8 mouse cellular contexts compared by ENCODE assay signal in genomic region chr15:102470605-102471294, GRCm38 (mm10). TPM values are rescaled to one million over a fixed set of nuclear protein-coding genes. Genes with fewer than 3 reads are reported as not detected.
DNase-seq lines count a peak whose midpoint lies in the region; ATAC-seq and TF ChIP-seq lines count a peak whose summit lies in the region.

No protein-coding gene starts in this region.

- peak; percentile 70 to 71 for DNase-seq in CD8-positive naive resting alpha-beta T cell, adult 2 months (ENCODE audit: low read depth in 2 of 2, low spot score in 2 of 2)
- DNase-seq in c-Kit-positive CD71-positive TER-119-positive erythroid progenitor cells, embryonic 14.5 days (ENCODE audit: low spot score), result peak; percentile 60
- DNase-seq in heart, postnatal 0 days (ENCODE audit: low spot score), result peak; percentile 77
- peak; percentile 91 to 95 for DNase-seq in kidney, postnatal 4 days
- peak; percentile 89 for DNase-seq in neural tube, embryonic 11.5 days (ENCODE audit: low spot score)

- peak overlapping the region; percentile 88 for H3K4me3 ChIP-seq in forebrain, embryonic 12.5 days (replicated peaks)
- H3K4me3 ChIP-seq in heart, postnatal 0 days (ENCODE audit: low read depth, low read length), result peak overlapping the region; percentile 87
- H3K4me3 ChIP-seq in liver, embryonic 15.5 days (replicated peaks), result peak overlapping the region; percentile 97
- H3K4me3 ChIP-seq in neural tube, embryonic 11.5 days (ENCODE audit: low read depth, low read length), result peak overlapping the region; percentile 80
- peak overlapping the region; percentile 88 for H3K4me3 ChIP-seq in stomach, embryonic 15.5 days (replicated peaks)

- peak; percentile 77 for ATAC-seq in forebrain, embryonic 12.5 days (ENCODE audit: low FRiP score)
- ATAC-seq in heart, postnatal 0 days (ENCODE audit: insufficient read depth, low read depth), result peak; percentile 72
- peak; percentile 61 for ATAC-seq in liver, embryonic 15.5 days (ENCODE audit: insufficient read depth)
- ATAC-seq in neural tube, embryonic 11.5 days (ENCODE audit: insufficient read depth, low FRiP score, low TSS enrichment), result peak; percentile 71
- ATAC-seq in stomach, embryonic 15.5 days (ENCODE audit: insufficient read depth, low FRiP score, low read depth), result peak; percentile 54

- 0 out of 2 replicates have a peak, but pooled peaks have one; percentile 22 for TF ChIP-seq EP300 in heart, postnatal 0 days (IDR thresholded peaks at IDR 0.05; ENCODE audit: low read depth)

- peak overlapping the region; percentile 65 for H3K4me2 ChIP-seq in forebrain, embryonic 12.5 days
- peak overlapping the region; percentile 64 for H3K4me2 ChIP-seq in heart, postnatal 0 days (ENCODE audit: low read depth, low read length)
- peak overlapping the region; percentile 72 for H3K4me2 ChIP-seq in liver, embryonic 15.5 days
- H3K4me2 ChIP-seq in neural tube, embryonic 11.5 days (ENCODE audit: low read depth), result peak overlapping the region; percentile 58
- H3K4me2 ChIP-seq in stomach, embryonic 15.5 days, result peak overlapping the region; percentile 58

- peak overlapping the region; percentile 98 for H3K27ac ChIP-seq in forebrain, embryonic 12.5 days
- peak overlapping the region; percentile 96 for H3K27ac ChIP-seq in heart, postnatal 0 days (ENCODE audit: low read depth)
- H3K27ac ChIP-seq in liver, embryonic 15.5 days (replicated peaks), result peak overlapping the region; percentile 90
- H3K27ac ChIP-seq in neural tube, embryonic 11.5 days (ENCODE audit: low read depth, low read length), result peak overlapping the region; percentile 97
- H3K27ac ChIP-seq in stomach, embryonic 15.5 days, result peak overlapping the region; percentile 97

- H3K36me3 ChIP-seq in forebrain, embryonic 12.5 days (replicated peaks), result peaks cover 19% of the 10 kb centered on the region
- H3K36me3 ChIP-seq in heart, postnatal 0 days (replicated peaks; ENCODE audit: control insufficient read depth, insufficient read depth, low read length), result peaks cover 22% of the 10 kb centered on the region
- peaks cover 53% of the 10 kb centered on the region for H3K36me3 ChIP-seq in liver, embryonic 15.5 days (replicated peaks)
- peaks cover 4% of the 10 kb centered on the region; the same call in 1 of the 2 replicates for H3K36me3 ChIP-seq in neural tube, embryonic 11.5 days (ENCODE audit: control insufficient read depth, insufficient read depth, low read length)
- H3K36me3 ChIP-seq in stomach, embryonic 15.5 days, result peaks cover 17% of the 10 kb centered on the region

- no peaks in the 10 kb centered on the region for H3K27me3 ChIP-seq in forebrain, embryonic 12.5 days
- H3K27me3 ChIP-seq in heart, postnatal 0 days (ENCODE audit: control insufficient read depth, insufficient read depth, low read length), result no peaks in the 10 kb centered on the region
- H3K27me3 ChIP-seq in liver, embryonic 15.5 days, result no peaks in the 10 kb centered on the region
- H3K27me3 ChIP-seq in neural tube, embryonic 11.5 days (ENCODE audit: control insufficient read depth, insufficient read depth, low read length), result no peaks in the 10 kb centered on the region
- no peaks in the 10 kb centered on the region for H3K27me3 ChIP-seq in stomach, embryonic 15.5 days (replicated peaks)

- H3K9ac ChIP-seq in forebrain, embryonic 12.5 days, result peak overlapping the region; percentile 95
- H3K9ac ChIP-seq in heart, postnatal 0 days (replicated peaks; ENCODE audit: low read depth, low read length), result peak overlapping the region; percentile 93
- peak overlapping the region; percentile 96 for H3K9ac ChIP-seq in liver, embryonic 15.5 days
- peak overlapping the region; percentile 98 for H3K9ac ChIP-seq in neural tube, embryonic 11.5 days (ENCODE audit: low read length)
- H3K9ac ChIP-seq in stomach, embryonic 15.5 days, result peak overlapping the region; percentile 93

- TF ChIP-seq CTCF in heart, postnatal 0 days (IDR thresholded peaks at IDR 0.05; ENCODE audit: low read depth), result no peak; the same call in 1 of the 2 replicates

- no peaks in the 10 kb centered on the region for H3K9me3 ChIP-seq in forebrain, embryonic 12.5 days
- H3K9me3 ChIP-seq in heart, postnatal 0 days (replicated peaks; ENCODE audit: control insufficient read depth, low read length), result no peaks in the 10 kb centered on the region
- no peaks in the 10 kb centered on the region for H3K9me3 ChIP-seq in liver, embryonic 15.5 days (replicated peaks)
- H3K9me3 ChIP-seq in neural tube, embryonic 11.5 days (ENCODE audit: control insufficient read depth, low read length), result no peaks in the 10 kb centered on the region
- no peaks in the 10 kb centered on the region for H3K9me3 ChIP-seq in stomach, embryonic 15.5 days

- peaks cover 12% of the 10 kb centered on the region for H3K4me1 ChIP-seq in forebrain, embryonic 12.5 days
- peaks cover 14% of the 10 kb centered on the region for H3K4me1 ChIP-seq in heart, postnatal 0 days (ENCODE audit: control insufficient read depth, insufficient read depth)
- H3K4me1 ChIP-seq in liver, embryonic 15.5 days (replicated peaks), result peaks cover 18% of the 10 kb centered on the region
- peaks cover 13% of the 10 kb centered on the region for H3K4me1 ChIP-seq in neural tube, embryonic 11.5 days (ENCODE audit: control insufficient read depth, insufficient read depth, low read length)
- H3K4me1 ChIP-seq in stomach, embryonic 15.5 days, result peaks cover 3% of the 10 kb centered on the region; the same call in 1 of the 2 replicates

- under 1% methylated on average over 38 of the region's 67 CpGs for WGBS in forebrain, embryonic 12.5 days
- WGBS in heart, postnatal 0 days, result 0% methylated on average over 30 of the region's 67 CpGs
- under 1% methylated on average over 46 of the region's 67 CpGs for WGBS in liver, embryonic 15.5 days (ENCODE audit: insufficient replicate concordance)
- under 1% methylated on average over 40 of the region's 67 CpGs for WGBS in neural tube, embryonic 11.5 days
- 1% methylated on average over 38 of the region's 67 CpGs for WGBS in stomach, embryonic 15.5 days

RNA-seq across cellular contexts. Expression of gene Pcbp2, which starts 0.4 kb away (rescaled TPM):
- polyA plus RNA-seq in forebrain, embryonic 12.5 days (2016; fragmentation: Nextera tagmentation; extraction: Ambion mirVana), result 191 and 192 TPM in 2 replicates
- 180 and 221 TPM in 2 replicates for total RNA-seq in heart, postnatal 0 days (2014; rRNA removed; ENCODE audit: low replicate concordance)
- polyA plus RNA-seq in heart, postnatal 0 days (2015; fragmentation: Nextera tagmentation; extraction: Ambion mirVana), result 118 and 121 TPM in 2 replicates
- polyA plus RNA-seq in liver, embryonic 15.5 days (2015; fragmentation: Nextera tagmentation; extraction: Ambion mirVana), result 64.1 and 73.9 TPM in 2 replicates
- 220 and 232 TPM in 2 replicates for polyA plus RNA-seq in neural tube, embryonic 11.5 days (2014; fragmentation: Nextera tagmentation; extraction: Ambion mirVana)
- polyA plus RNA-seq in stomach, embryonic 15.5 days (2015; fragmentation: Nextera tagmentation; extraction: Ambion mirVana), result 182 and 192 TPM in 2 replicates

RNA-seq across cellular contexts. Expression of gene Prr13, which starts 11.9 kb away (rescaled TPM):
- 82.9 and 86.9 TPM in 2 replicates for polyA plus RNA-seq in forebrain, embryonic 12.5 days (2016; fragmentation: Nextera tagmentation; extraction: Ambion mirVana)
- 16.8 and 25.7 TPM in 2 replicates for total RNA-seq in heart, postnatal 0 days (2014; rRNA removed; ENCODE audit: low replicate concordance)
- 71.4 and 73.4 TPM in 2 replicates for polyA plus RNA-seq in heart, postnatal 0 days (2015; fragmentation: Nextera tagmentation; extraction: Ambion mirVana)
- polyA plus RNA-seq in liver, embryonic 15.5 days (2015; fragmentation: Nextera tagmentation; extraction: Ambion mirVana), result 106 and 115 TPM in 2 replicates
- polyA plus RNA-seq in neural tube, embryonic 11.5 days (2014; fragmentation: Nextera tagmentation; extraction: Ambion mirVana), result 80.9 and 88.6 TPM in 2 replicates
- polyA plus RNA-seq in stomach, embryonic 15.5 days (2015; fragmentation: Nextera tagmentation; extraction: Ambion mirVana), result 119 and 120 TPM in 2 replicates

RNA-seq across cellular contexts. Expression of gene Amhr2, which starts 25.6 kb away (rescaled TPM):
- 0.22 TPM in 2 replicates for polyA plus RNA-seq in forebrain, embryonic 12.5 days (2016; fragmentation: Nextera tagmentation; extraction: Ambion mirVana)
- 0.19 and 0.81 TPM in 2 replicates for total RNA-seq in heart, postnatal 0 days (2014; rRNA removed; ENCODE audit: low replicate concordance)
- 0.75 and 1.9 TPM in 2 replicates for polyA plus RNA-seq in heart, postnatal 0 days (2015; fragmentation: Nextera tagmentation; extraction: Ambion mirVana)
- polyA plus RNA-seq in liver, embryonic 15.5 days (2015; fragmentation: Nextera tagmentation; extraction: Ambion mirVana), result 0.08 and 0.10 TPM in 2 replicates
- 0.53 TPM in 1 of 2 replicates, not detected in the other for polyA plus RNA-seq in neural tube, embryonic 11.5 days (2014; fragmentation: Nextera tagmentation; extraction: Ambion mirVana)
- polyA plus RNA-seq in stomach, embryonic 15.5 days (2015; fragmentation: Nextera tagmentation; extraction: Ambion mirVana), result 0.90 and 1.3 TPM in 2 replicates

RNA-seq across cellular contexts. Expression of gene Gm10337, which starts 32.8 kb away (rescaled TPM):
- polyA plus RNA-seq in forebrain, embryonic 12.5 days (2016; fragmentation: Nextera tagmentation; extraction: Ambion mirVana), result 3.9 and 7.9 TPM in 2 replicates
- total RNA-seq in heart, postnatal 0 days (2014; rRNA removed; ENCODE audit: low replicate concordance), result not detected in 2 replicates
- polyA plus RNA-seq in heart, postnatal 0 days (2015; fragmentation: Nextera tagmentation; extraction: Ambion mirVana), result not detected in 2 replicates
- not detected in 2 replicates for polyA plus RNA-seq in liver, embryonic 15.5 days (2015; fragmentation: Nextera tagmentation; extraction: Ambion mirVana)
- polyA plus RNA-seq in neural tube, embryonic 11.5 days (2014; fragmentation: Nextera tagmentation; extraction: Ambion mirVana), result 4.1 and 10.3 TPM in 2 replicates
- polyA plus RNA-seq in stomach, embryonic 15.5 days (2015; fragmentation: Nextera tagmentation; extraction: Ambion mirVana), result 5.0 and 8.1 TPM in 2 replicates

RNA-seq across cellular contexts. Expression of gene Map3k12, which starts 46.1 kb away (rescaled TPM):
- 39.4 and 40.1 TPM in 2 replicates for polyA plus RNA-seq in forebrain, embryonic 12.5 days (2016; fragmentation: Nextera tagmentation; extraction: Ambion mirVana)
- 4.7 and 6.1 TPM in 2 replicates for total RNA-seq in heart, postnatal 0 days (2014; rRNA removed; ENCODE audit: low replicate concordance)
- 4.1 and 4.6 TPM in 2 replicates for polyA plus RNA-seq in heart, postnatal 0 days (2015; fragmentation: Nextera tagmentation; extraction: Ambion mirVana)
- polyA plus RNA-seq in liver, embryonic 15.5 days (2015; fragmentation: Nextera tagmentation; extraction: Ambion mirVana), result 1.5 TPM in 2 replicates
- polyA plus RNA-seq in neural tube, embryonic 11.5 days (2014; fragmentation: Nextera tagmentation; extraction: Ambion mirVana), result 24.8 and 26.1 TPM in 2 replicates
- 13.4 and 15.5 TPM in 2 replicates for polyA plus RNA-seq in stomach, embryonic 15.5 days (2015; fragmentation: Nextera tagmentation; extraction: Ambion mirVana)

Comparison
In these comparisons a context has a peak if more than half of its experiments do, and no peak if none do; other contexts are left out.
1. Peak in every context shown above with its lines: DNase-seq, ATAC-seq, H3K4me3 ChIP-seq and H3K27ac ChIP-seq.